Mouse (Mus musculus) erythroblast, embryonic 14.5 days (primary cell): Measurements from ENCODE around the gene Fam53b. TPM values are rescaled to one million over a fixed set of nuclear protein-coding genes. Genes with fewer than 3 reads are reported as not detected.

Experiments
- H3K27me3 ChIP-seq: 2 replicates; pipeline ENCODE4 v1.6.1; 2012; ENCODE audit warnings: inconsistent platforms; ENCODE audit not compliant: control insufficient read depth
- H3K36me3 ChIP-seq: 2 replicates; pipeline ENCODE4 v1.6.1; 2012; ENCODE audit warnings: mild to moderate bottlenecking, inconsistent platforms; ENCODE audit not compliant: control insufficient read depth
- H3K4me1 ChIP-seq: 2 replicates; pipeline ENCODE4 v1.6.1; 2012; ENCODE audit warnings: inconsistent platforms; ENCODE audit not compliant: control insufficient read depth
- H3K4me3 ChIP-seq: replicated peaks from 2 replicates; pipeline ENCODE3; 2012; ENCODE audit warnings: moderate library complexity, mild to moderate bottlenecking, inconsistent platforms
- H3K9me3 ChIP-seq: 2 replicates; pipeline ENCODE4 v1.6.1; 2012; ENCODE audit warnings: low read length, inconsistent platforms, mixed read lengths; ENCODE audit not compliant: control insufficient read depth
- GATA1 ChIP-seq: IDR thresholded peaks from 2 replicates; pipeline ENCODE4 v1.6.1; 2012; ENCODE audit warnings: low read length, inconsistent platforms, mixed read lengths
- TAL1 ChIP-seq: IDR thresholded peaks from 3 replicates; pipeline ENCODE4 v1.6.1; 2012; ENCODE audit warnings: low read length, inconsistent platforms, mixed read lengths
- polyA plus RNA-seq: library from polyadenylated mRNA; stranded (reverse); fragments of >175 nt; gene quantifications from 2 replicates; pipeline ENCODE4 v1.2.3, GENCODE M21; 2012

The Fam53b gene
- polyA plus RNA-seq, 1 experiment: 21.4 TPM

DNA sequence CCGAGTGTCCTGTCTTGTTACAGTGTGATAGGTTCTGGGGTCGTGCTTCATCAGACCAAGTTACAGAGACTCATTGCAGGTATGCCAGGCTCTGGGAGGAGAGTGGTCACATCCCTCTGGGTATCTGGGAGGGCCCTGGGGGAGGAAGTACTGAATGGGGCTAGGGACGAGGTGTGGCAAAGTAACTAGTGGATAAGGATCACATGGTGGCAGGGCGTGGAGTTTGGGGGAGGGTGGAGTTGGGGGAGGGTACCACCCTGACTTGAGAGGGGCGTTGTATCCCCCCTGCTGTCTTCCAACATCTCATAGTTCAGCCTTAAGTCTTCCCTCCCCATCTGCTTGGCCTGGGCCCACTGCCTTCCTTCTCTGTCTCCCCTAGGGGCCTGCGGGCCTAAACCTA is 134.1 kb downstream of the Fam53b start:
- H3K4me3 ChIP-seq: no peak overlapping the region
- no peaks in the 10 kb centered on the region for H3K27me3 ChIP-seq
- H3K9me3 ChIP-seq: no peaks in the 10 kb centered on the region
- no peaks in the 10 kb centered on the region for H3K36me3 ChIP-seq
- peaks cover 9% of the 10 kb centered on the region for H3K4me1 ChIP-seq
- no peak for TF ChIP-seq TAL1
- TF ChIP-seq GATA1: no peak

DNA sequence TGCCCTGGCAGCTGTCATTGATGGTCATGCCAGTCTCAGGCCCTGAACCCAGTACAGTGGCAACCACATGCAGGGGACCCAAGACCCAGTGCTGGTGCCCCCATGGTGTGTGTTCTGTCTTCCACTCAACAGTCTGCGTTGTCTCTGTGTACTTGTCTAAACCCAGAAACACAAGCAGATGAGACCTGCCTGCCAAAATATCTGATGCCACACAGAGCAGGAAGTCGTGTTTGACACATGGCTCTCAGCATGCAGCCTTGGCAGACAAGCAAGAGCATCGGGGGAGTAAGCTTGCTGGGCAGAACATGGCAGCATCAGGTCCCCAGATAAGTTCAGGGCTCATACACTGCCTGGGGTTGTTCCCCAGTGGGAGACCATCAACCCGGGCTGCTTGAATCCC is 134.6 kb downstream of the Fam53b start:
- Histone ChIP-seq H3K9me3 (no peaks in the 10 kb centered on the region), H3K27me3 (no peaks in the 10 kb centered on the region), H3K4me1 (peaks cover 9% of the 10 kb centered on the region), H3K4me3 (no peak overlapping the region), H3K36me3 (no peaks in the 10 kb centered on the region)
- TF ChIP-seq GATA1 (no peak), TAL1 (no peak)

DNA sequence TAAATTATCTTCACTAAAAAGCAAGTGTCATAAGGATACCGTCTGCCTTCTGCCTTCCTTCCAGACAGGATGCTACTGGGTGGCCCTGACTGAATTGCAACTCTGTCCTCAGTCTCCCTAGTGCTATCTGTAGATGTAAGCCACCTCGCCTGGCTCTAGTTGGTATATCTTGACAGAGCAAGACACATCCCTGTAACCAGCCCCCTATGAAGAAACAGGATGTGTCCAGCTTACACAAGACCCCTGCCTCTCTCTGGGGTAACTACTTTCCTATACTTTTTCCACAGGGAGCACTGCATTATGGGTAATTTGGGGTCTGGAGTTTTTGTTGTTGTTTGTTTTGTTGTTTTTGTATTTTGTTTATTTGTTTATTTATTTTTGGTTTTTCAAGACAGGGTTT is 137.8 kb downstream of the Fam53b start:
- Histone ChIP-seq H3K4me3 (no peak overlapping the region), H3K27me3 (no peaks in the 10 kb centered on the region), H3K4me1 (peaks cover 16% of the 10 kb centered on the region), H3K36me3 (no peaks in the 10 kb centered on the region), H3K9me3 (no peaks in the 10 kb centered on the region)
- TF ChIP-seq TAL1 (no peak), GATA1 (no peak)

DNA sequence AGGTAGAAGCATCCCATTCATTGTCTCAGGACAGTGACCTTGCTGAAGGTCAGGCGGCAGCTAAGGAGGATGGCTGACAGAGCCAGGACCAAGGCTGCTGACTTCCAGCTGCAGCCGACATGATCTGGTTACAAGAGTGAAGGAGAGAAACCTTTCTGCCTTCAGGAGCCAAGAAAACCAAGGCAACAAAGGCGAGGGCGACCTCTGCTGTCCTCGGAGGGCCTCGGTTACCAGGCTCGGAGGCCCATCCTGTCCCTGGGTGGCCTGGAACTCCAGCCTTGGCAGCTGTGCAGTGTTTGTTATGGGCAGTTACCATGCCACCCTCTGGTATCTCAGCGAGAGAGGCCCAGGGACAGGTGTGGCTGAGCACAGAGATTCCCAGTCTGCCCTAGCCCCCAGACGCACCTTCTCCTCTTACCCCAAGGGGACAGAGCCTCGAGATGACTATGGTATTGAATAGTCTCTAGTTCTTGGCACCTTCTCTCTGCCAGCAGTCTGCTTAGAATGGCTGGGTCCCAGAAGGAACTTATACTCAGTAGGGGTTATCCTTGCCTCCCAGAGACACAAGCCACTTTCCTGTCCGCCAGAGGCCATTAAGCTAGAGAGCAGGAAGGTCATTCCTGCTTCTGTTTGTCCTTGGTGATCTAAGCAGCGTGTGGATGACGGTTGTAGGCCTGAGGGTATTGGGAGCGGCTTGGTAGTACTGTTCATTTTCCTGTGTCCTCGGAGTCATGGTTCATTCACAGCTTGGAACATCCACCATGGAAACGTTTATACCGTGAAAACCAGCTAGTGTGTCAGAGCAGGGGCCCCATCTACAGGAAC is 139.5 kb downstream of the Fam53b start:
- TF ChIP-seq GATA1: no peak
- no peak for TF ChIP-seq TAL1
- Histone ChIP-seq H3K4me1 (peaks cover 9% of the 10 kb centered on the region), H3K9me3 (no peaks in the 10 kb centered on the region), H3K4me3 (no peak overlapping the region), H3K27me3 (no peaks in the 10 kb centered on the region), H3K36me3 (no peaks in the 10 kb centered on the region)

DNA sequence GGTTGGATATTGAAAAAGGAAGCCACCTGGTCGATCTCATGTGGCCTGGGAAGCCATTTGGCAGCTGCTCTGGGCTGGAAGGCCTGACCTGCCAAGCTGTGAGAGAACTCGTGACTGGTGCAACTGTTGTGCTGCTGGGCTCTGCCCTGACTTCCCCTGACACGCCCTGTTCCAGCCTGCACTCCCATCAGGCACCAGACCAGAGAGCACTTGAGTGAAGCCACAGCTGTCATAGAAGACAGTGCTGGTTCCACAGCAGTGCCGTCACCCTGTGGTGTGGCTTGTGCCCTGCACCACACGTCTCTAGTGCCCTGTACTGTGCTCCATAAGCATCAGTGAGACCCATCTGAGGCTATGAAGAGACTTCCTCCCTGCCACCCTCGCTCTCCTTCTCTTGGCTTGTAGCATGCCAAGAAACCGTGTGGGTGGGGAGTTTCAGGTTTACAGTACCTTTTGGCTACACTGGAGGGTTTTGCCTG is 141.2 kb downstream of the Fam53b start:
- TF ChIP-seq TAL1: no peak
- TF ChIP-seq GATA1: no peak
- no peaks in the 10 kb centered on the region for H3K36me3 ChIP-seq
- no peak overlapping the region for H3K4me3 ChIP-seq
- peaks cover 7% of the 10 kb centered on the region for H3K4me1 ChIP-seq
- no peaks in the 10 kb centered on the region for H3K27me3 ChIP-seq
- no peaks in the 10 kb centered on the region for H3K9me3 ChIP-seq

DNA sequence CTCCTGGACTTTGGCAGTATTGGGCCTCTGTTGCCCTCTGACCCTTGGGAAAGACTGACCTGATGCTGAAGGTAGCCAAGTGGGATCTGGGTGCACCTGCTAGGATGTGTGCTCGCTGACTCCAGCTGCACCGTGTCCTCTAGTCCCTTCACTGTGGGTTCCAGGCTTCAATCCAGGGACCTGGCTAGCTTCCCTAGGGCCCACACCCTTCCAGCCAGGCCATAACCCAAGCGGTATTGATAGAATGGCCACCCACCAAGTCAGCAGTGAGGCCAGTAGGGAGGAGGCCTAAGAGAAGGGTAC is 142.9 kb downstream of the Fam53b start:
- H3K27me3 ChIP-seq: no peaks in the 10 kb centered on the region
- peaks cover 7% of the 10 kb centered on the region for H3K4me1 ChIP-seq
- no peaks in the 10 kb centered on the region for H3K36me3 ChIP-seq
- TF ChIP-seq TAL1 (no peak), GATA1 (no peak)
- H3K9me3 ChIP-seq: no peaks in the 10 kb centered on the region
- no peak overlapping the region for H3K4me3 ChIP-seq

DNA sequence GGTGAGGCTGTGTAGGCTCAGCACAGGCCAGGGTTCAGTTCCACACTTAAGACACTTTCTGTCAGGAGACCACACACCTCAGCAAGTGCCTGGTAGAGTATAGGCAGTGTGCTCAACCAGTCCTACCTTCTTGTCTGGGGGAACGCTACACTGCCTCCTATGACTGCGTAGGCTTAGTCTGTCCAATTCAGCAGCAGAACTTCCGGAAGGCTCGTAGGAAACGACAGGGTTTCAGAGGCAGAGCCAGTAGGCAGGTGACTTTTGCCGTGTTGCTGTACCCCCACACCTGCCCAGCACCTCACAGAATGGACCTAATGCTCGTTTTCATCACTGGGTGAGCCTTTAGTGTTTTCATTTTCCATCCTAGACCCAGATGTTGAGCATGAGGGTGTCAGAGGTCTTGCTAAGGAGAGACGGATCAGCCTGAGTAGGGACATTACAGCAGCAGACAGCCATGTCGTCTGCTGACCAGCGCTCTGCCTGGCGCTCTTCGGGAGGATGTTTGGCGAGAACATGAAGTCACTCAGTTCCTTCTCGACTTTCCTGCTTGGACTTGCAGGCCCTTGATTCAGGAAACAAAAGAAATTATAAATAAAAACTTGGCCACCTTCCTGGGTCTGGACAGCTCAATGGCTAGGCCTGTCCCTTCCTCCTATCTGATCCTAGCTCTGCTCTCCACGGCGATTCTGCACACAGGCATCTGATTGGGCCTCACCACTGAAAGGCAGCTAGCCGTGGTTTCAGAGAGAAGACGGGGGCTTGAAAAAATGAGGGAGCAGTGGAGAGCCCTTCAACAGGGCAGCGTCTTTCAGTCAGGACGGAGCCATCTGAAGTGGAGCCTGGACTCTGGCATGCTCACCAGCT is 143.5 kb downstream of the Fam53b start:
- Histone ChIP-seq H3K4me1 (peaks cover 7% of the 10 kb centered on the region), H3K36me3 (no peaks in the 10 kb centered on the region), H3K27me3 (no peaks in the 10 kb centered on the region), H3K4me3 (no peak overlapping the region), H3K9me3 (no peaks in the 10 kb centered on the region)
- no peak for TF ChIP-seq GATA1

DNA sequence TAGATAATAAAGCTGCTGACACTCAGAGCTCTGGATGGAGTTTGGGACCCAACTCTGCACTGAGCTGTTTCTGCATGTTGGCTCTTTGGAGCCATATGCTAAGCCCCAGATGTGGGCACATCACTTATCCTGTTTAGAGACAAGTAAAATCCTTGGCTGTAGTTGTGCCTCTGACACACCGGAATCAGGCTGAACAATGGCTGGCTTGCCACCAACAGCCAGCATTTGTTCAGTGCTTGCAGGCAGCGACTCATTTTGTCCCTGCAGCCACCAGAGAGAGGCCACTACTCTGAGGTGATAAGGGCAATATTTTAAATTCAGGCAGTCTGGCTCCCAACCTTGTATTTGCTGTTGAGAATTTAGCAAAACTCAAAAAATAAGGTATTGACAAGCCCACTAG is 145.1 kb downstream of the Fam53b start:
- H3K36me3 ChIP-seq: no peaks in the 10 kb centered on the region
- no peak for TF ChIP-seq GATA1
- no peak for TF ChIP-seq TAL1
- H3K27me3 ChIP-seq: no peaks in the 10 kb centered on the region
- peaks cover 14% of the 10 kb centered on the region for H3K4me1 ChIP-seq
- no peaks in the 10 kb centered on the region for H3K9me3 ChIP-seq
- H3K4me3 ChIP-seq: no peak overlapping the region

DNA sequence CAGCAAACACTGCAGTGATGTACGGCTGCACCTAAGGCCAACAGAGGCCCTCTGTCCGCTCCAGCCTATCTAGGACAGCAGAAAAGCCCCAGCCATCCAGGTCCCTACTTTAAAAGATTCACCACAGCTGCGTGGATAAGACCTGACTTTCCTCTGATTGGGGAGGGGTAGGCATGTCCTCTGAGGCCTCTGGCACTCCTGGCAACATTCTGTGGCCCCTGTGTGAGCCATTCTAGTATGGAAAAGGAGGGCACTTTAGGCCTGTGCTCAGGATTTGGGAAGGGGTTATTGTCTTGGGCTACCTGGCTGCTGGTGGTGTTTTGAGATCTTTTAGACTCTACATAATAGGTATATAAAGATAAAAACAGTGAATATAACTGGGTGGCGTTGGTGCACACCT is 147.2 kb downstream of the Fam53b start:
- Histone ChIP-seq H3K9me3 (no peaks in the 10 kb centered on the region), H3K4me1 (peaks cover 6% of the 10 kb centered on the region), H3K27me3 (no peaks in the 10 kb centered on the region), H3K36me3 (no peaks in the 10 kb centered on the region), H3K4me3 (no peak overlapping the region)
- TF ChIP-seq TAL1 (no peak), GATA1 (no peak)
